Mouse (Mus musculus) megakaryocyte, adult 5-6 weeks (primary cell): ENCODE data around the gene Sun3. TPM values are rescaled to one million over a fixed set of nuclear protein-coding genes. Genes with fewer than 3 reads are reported as not detected.

ENCODE experiments used
- ATAC-seq: 2 replicates; pipeline ENCODE4 v1.8.0; 2016; ENCODE audit warnings: mild to moderate bottlenecking, inconsistent platforms; ENCODE audit not compliant: poor library complexity, severe bottlenecking
- total RNA-seq, 2 experiments: library from RNA; stranded (forward) in 1 of 2; stranded (reverse) in 1 of 2; fragments of 153-499, 151-499 nt in 1 of 2; fragments of 221-1000, 200-1000 nt in 1 of 2; gene quantifications; 2 replicates each; pipeline versions ENCODE4 v1.2.3 to v1.2.4; 2015 to 2017

Gene Sun3
- total RNA-seq (2015), result not detected in 2 replicates
- not detected in 2 replicates for total RNA-seq (2017)

DNA sequence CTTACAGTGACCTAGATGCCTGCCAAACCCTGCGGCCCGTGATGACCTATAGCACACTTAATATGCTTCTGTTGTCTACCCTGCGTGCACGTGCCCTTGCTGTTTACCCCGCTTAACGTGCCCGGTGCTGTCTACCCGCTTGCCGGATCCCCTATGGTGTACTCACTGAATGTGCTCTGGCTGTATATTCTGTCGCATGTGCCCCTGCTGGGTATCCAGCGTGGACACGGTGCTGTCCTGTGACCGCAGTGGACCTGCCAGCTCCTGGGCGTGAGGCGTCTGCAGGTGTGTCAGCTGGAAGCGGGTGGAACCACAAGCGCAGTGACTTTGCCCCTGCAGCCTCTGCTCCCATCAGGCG is at the start of gene Sun3:
TSS of gene Sun3 (minus strand) at position 289 of the 358 bp plus-strand sequence.
- ATAC-seq, result peak; percentile 42

DNA sequence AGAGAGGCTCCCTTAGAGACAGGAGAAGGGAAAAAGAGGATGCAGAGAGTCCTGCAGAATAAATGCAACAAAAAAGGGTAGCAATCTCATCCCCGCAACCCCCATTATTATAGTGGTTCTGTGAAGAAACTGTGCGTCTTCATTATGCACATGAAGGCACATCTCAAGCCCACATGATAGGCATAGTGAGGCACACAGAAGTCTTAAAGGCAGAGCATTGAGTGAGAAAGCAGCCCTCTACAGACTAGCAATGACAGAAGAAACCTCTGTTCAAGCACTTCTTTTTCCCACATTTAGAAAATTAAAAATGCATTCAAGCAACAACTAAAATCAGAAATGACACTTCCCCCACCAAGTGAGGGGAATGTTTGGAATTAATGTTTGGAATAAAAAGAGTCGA is 27.7 kb upstream of the Sun3 start:
- no peak for ATAC-seq

DNA sequence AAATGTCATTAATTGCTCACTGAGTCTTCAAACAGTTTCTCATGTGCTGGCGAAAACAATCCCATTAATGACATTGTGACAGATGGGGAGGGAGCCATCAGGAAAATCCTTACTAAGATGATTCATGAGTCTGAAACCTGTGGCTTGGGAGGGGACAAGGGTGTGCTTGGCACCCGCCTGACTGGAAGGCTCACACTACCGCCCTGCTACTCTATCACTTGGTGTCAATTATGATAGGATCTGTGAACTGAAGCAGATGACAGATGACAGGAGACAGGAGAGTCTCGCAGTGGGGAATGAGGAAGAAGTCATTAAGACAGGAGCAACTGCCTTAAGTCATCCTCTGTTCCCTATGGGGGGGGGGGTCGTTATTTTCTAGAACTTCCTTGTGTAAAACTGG is 11.7 kb upstream of the Sun3 start:
- ATAC-seq, result peak; percentile 55

DNA sequence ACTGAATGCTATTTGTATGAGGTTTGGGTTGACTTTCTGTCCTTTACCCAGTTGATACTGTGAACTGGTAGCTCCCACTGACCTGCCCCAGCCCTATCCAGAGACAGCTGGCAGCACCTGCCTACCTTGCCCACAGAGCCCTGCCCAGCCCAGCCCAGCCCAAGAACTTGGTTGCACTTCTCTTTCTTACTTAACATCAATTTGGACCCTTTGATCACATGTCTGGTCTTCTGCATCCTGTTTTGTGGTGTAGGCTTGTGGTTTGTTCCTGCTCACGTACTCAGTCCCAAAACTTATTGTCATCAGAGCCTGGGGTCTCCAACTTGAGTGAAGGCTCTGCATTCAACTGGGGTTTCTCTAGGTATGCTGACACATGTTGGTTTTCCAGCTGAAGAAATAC is 11.2 kb upstream of the Sun3 start:
- ATAC-seq, result peak; percentile 84

DNA sequence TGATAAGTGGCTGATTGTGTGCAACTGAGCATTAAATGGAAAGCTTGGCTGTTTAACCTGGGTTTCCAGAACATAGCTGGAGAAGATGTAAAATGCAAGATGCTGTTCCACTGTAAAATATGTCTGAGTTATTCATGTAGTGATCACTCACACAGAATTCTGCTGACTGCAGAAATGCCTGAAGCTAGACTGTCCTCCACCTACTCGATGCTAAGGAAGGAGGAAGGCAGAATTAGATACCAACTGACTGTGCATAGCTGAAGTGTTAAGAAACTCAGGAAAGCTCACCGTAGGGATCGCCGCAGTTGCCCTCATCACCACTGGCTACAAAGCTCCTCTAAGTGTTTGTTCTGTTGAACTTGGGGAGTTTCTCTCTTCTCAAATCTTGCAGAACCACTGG is 8.9 kb upstream of the Sun3 start:
- ATAC-seq, result no peak

DNA sequence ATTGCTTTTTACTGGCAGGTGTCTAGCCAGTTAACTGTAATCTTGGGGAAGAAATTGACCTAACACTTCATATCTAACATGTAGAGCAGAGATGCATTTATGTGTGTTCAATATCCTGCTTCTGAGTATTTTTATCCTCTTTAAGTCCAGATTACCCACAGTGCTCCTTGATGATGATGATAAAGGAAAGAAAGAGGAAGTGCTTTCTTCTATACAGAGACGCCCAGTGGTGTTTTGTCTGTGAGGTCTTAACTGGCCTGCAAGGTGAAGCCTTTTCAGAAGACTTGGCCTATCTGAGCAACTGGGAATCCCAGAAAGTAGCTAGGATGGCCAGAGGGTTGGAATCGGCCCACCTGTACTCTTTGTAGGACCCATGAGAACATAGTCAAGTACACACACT is 8.1 kb upstream of the Sun3 start:
- peak; percentile 30; the same call in 1 of the 2 replicates for ATAC-seq

DNA sequence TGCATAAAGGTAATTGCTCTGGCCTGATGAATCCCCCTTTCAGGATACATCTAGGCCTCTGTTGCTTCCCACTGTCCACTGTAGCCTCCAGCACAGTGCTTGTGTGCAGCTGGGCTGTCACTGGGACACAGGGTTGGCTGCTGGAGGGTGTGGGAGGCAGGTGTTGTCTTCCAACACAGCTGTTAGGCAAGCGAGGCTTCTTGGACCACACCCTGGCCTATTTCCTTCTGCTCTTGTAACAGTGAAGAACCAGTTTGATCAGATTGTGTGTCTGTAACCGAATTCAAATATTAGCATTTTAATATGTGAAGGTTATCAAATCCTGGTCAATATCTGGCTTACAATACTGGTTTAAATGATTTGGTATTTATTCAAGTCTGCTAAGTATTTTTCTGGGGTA is 3.1 kb upstream of the Sun3 start:
- ATAC-seq, result 0 out of 2 replicates have a peak, but pooled peaks have one; percentile 19

DNA sequence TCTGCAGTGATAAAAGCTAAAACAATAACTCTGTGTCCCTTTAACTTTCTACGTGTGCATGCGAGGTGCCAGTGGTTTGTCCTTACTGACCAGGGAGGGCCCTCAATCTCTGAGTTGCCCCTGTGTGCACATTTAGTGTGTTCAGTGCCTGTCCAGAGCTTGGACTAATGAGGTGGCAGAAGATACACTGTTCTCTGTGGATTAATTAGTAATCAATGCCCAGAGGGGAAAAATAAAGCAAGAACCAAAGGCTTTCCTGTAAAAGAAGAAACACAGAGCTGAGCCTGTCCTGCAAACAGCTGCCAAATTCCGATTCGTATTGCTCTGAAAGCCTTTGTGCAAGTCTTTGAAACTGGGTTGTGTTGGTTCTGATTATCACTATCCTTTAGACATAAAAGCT is 1.4 kb upstream of the Sun3 start:
- no peak for ATAC-seq

DNA sequence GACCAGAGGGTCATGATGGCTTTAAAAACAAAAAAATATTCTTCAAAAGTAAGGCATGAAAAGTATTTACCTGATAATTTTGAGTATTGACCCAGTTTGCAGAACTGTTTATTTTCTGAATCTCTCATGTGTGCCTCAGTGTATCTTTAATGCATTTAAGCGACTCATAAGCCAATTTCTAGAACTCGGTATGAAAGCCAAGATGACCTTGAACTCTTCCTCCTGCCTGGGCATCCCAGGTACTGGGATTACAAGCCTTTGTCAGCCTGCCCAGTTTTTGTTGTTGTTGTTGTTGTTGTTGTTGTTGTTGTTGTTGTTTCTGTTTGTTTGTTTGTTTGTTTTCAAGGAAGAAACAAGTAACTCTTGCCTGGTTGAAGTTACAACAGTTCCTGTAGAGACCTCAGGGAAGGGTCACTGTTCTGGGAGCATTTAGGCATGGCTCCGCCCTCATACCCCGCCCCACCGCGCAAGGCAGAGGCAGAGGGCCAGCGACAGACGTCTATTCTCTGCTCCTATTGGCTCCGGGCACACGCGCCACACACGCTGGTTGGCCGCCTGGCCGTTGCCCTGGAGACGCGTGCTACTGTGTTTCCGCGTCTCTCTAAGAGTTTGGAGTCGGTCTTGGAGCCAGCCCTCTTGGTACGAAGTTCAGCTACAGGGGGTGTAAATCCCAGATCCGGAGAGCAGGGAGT is 634 bp downstream of the Sun3 start, which contains the start of gene Gm11992:
TSS of gene Gm11992 (plus strand) at position 584 of the 692 bp plus-strand sequence.
- ATAC-seq, result peak; percentile 98

DNA sequence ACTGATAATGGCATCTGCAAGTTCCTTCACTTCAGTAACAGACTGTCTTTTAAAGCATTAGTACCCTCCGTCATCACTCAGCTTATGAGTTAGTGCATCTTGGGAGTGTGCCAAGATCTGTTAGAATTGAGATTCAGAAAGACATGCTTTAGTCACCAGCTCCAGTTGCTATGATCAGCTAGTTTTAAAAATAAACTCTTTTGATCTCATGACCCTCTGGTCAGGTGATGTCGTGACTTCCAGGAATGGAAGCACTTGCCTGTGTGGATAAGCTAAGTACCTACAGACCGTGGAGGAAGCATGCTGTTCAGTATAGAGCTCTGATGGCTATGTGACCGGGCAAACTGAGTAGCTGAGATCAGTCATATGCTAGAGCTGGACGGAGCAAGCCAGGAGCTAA is 1.7 kb downstream of the Sun3 start:
- ATAC-seq, result no peak

DNA sequence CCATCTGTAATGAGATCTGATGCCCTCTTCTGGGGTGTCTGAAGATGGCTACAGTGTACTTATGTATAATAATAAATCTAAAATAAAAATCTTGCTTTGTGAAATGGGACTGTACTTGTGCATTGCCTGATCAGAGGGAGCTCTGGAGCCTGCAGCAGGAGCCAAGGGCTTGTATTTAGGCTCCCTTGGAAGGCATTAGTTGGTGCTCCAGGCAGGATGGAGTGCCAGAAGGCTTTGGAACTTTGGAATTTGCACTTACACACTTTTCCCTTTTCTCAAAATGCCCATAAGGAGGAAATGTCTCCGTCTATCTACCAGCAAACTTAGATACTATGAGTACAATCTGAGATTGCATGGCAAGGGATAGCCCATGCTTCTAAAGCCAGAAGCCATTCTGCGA is 2.2 kb downstream of the Sun3 start:
- ATAC-seq, result no peak

DNA sequence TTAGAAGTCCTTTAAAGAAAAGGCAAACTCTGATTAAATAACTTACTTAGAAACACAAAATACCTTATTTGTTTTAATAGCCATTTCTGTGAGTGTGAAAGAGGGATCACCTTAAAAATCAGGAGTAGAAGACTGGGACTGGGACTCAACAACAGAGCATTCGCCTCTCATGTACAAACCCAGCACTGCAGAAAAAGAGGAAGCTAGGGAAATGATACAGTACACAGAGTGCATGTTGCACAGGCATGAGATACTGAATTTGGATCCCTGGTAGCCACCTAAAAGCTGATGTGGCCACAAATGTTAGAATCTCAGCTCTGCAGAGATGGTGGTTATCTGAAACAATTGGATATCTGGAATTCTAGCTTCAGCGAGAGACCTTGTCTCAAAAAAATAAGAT is 17.3 kb downstream of the Sun3 start:
- ATAC-seq, result no peak

DNA sequence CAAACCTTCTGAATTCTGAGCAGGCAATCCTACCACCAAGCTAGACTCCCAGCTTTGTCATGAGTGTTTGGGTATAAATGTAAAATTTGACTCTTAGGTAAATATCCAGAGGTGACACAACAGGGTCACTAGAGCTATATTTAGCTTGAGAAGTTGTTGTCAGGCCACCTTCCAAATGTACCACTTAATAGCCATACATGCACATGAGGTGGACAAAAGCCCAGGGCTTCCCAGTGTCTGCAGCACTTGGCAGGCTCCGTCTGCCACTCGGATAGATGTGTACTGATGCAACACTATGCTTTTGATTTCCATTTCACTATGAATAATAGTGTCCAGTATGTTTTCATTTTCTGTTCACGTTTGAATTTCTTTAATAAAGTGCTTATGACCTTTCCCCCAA is 23.6 kb downstream of the Sun3 start:
- ATAC-seq, result no peak

DNA sequence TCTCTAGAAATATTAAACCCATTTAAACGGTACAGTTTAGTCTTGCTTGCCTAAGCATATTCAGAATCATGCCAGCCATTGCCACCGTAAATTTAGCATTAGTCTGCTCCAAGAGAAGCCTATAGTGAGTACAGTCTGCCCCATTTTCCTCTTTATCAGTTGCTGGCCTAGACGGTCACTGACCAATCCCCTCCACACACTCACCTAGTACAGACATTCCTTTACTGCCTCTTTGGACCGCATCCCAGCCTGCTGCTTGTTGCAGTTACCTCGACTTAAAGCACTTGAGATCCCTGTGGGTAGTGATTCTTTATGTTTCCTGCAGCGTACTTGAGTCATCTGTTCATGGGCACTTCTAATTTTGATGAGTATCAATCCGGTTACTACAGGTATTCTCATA is 24.0 kb downstream of the Sun3 start:
- no peak for ATAC-seq

DNA sequence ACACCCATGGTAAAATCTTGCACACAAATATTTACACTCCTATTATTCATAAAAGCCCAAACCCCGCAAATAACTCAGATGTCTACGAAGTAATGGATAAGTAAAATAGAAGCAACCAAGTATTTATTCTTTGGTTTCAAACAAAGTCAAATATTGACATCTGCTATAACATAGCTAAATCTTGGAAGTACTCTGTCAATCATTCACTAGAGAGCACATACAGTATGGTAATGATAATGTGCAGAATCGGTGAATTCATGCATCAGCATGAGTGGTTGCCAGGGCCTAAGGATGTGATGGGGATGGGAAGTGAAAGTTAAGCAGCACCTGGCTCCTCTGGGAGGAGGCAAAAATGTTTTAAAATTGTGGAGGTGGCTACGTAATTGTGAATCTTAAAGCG is 28.6 kb downstream of the Sun3 start:
- no peak for ATAC-seq

DNA sequence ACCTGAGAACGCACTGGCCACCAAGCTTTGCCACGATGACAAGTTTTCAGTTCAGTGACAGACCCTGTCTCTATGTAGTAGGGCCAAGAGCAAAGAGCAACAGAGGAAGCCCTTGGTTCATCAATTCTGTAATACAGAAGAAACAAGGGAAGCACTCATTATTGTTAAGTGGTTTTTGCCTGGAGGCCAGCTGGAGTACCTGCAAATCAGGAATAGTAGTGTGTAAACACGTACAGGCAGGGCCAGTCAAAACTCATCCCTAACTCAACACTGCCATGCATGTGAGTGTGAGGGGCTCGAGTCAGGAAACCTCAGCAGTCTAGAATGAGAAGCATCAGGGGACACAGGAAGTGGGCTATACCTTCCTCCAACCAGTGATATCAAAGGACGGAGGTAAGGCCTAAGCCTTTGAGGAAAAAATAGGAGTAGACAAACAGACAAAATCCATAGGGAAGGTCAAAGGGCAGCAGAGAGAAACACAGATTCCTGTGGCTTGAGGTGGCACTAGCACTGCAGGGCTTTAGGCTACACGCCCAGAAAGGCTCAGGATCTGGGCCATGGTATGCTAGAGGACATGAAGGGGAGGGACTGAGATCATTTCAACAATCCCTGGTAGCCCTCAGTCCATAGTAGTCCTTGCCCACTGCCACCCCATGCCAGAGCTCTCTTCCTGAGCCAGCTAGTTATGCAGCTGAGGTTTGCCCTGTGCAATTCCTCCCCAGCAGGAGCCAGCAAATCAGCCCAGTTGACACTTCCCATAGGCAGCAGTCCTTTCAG is 30.1 kb downstream of the Sun3 start:
- ATAC-seq, result no peak

DNA sequence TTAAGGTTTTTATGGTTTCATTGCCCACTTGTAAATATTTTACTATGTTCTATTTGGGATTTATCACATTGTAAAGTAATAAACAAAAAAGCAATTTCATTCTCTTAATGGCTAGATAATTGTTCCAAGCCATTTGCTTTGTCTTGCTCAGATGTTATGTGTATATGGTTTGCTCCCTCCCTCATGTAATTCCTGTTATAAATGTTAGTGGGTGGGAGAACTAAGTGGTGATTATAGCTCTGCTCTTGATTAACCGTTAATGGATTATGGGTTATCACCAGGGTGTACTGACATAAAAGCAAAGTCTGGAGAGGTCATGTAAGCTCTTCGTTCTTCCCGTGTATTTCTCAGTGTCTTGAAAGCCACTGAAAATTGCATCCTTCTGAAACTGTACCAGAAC is 34.1 kb downstream of the Sun3 start:
- ATAC-seq, result no peak

DNA sequence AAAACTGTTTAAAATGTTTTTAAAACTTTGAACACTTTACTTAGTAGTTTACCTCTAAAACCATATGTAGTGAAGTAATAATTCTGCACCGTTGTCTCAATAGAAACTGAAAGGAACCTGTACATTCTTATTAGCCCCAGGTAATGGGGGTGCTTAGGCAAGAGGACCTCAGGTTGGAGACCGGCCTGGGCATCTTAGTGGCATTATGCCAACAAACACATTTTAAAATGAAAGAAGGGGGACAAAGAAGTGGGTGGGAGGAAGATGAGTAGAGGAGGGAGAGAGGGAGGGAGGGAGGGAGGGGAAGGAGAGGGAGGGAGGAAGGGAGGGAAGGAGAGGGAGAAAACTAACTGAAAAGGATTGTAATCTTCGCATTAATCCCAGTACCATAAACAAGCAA is 37.4 kb downstream of the Sun3 start:
- peak; percentile 22; the same call in 1 of the 2 replicates for ATAC-seq

DNA sequence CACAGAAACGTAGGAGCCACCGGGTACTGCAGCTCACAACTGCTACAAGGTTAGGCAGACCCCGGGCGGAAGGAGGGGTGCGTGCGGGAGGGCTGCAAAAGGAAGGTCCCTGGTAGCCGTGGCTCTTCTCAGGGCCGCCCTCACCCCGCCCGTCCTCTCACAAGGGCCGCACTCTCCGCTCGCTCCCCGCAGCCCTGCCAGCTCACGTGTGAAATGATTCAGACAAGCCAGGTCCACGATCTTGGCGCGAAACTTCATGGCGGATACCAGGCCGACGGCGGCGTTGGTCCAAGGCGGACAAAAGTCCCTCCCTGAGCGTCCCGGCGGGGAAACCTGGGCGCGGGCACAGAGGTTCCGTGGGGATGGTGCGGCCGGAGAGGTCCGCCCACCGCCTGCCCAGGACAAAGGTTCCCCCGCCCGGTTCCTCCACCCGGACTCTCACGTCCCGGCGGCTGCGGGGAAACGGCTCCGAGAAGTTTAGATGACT is 37.9 kb downstream of the Sun3 start, which contains the start of gene Hus1:
TSS of gene Hus1 (minus strand) at position 339 of the 487 bp plus-strand sequence.
- ATAC-seq, result peak; percentile 98

DNA sequence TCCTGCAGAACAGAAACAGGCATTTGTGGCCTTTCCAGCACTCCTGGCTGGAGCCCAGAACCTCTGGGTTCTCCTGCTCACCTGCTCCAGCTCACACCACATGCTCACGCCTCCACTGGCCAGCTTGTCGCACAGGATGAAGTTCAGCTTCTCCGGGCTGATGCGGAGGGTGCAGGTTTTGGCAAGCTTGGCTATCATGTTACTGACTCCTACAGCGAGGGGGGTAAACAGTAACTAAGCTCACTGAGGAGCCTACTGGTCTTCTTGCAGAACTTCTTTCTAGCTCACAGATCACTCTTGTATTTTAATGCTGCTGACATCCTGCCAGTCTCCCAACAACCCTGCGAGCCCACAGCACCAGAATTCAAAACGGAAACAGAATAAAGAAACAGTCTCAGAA is 38.4 kb downstream of the Sun3 start:
- peak; percentile 36 for ATAC-seq

DNA sequence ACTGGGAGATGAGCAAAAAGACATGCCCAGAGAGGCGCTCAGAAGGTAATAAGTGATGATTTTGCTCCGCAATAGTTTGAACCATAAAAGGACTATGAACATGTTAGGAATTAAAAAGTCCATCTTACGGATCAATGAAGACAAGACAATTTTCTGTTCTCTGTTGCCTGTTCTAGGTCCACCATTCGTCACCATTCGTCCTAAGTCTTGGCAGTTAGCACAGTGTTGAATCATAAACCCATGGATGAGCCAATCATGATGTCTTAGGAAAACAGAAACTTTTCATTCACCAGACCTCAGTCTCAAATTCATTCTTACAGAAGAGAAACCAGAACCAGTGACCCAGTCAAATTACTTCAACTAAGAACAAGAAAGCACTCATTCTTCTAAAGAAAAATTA is 40.0 kb downstream of the Sun3 start:
- no peak for ATAC-seq

DNA sequence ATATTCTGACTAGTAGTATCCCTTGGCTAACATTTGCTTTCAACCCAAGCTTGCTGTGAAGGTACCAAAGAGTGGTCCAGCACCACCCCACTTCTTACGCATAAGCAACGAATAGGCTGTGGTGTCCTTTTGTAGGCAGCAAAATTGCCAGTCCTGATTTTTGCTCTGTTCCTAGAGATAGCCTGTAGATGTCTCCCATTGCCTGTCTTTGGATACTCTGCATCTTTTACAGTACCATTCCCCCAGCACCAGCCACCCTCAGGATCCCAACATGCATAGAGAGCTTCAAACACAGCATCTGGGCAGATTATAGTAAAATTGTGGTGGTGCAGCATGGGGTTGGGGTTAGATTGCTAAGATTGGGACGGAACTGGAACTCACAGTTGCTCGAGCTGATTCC is 60.7 kb downstream of the Sun3 start:
- no peak for ATAC-seq
